Mouse (Mus musculus): Measurements from ENCODE around the gene Kmt2c.
A peak's percentile ranks its signal among the peaks of the same experiment; 100 is the strongest.

Gene Kmt2c

DNA sequence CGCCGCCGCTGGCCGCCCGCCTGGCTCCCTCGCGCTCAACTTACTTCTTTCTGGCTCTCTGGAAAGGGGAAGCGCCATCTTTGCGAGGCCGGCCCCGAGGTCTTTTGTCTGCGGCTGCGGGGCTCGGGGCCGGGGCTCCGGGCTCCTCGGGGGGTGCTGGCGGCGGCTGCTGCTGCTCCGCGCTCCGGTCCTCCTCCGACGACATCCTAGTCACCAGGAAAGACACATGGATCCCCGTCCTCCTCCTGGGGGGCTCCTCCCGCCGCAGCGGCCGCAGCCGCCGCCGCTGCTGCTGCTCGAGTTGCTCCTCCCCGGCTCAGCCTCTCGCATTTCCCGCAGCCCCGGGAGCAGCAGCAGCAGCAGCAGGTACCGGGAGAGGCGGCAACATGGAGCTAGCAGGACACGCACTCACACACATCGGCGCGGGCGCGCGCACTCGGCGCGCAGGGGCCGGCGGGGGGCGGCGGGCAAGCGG, at the start of gene Kmt2c:
Kmt2c (minus strand) TSS at position 438 of the 475 bp plus-strand sequence.
- no peak for DNase-seq (ENCODE audit: low spot score)

DNA sequence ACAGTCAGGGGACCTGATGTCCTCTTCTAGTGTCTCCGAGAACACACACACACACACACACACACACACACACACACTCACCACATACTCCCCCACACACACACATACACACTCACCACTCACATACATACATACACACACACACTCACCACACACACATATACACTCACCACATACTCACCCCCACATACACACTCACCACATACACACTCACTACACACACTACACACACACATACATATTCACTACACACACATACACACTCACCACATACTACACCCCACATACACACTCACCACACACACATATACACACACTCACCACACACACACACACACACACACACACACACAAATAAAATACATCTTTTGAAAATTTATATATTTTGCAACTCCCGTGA, 48.3 kb upstream of the Kmt2c start:
- DNase-seq (ENCODE audit: low spot score), result no peak

DNA sequence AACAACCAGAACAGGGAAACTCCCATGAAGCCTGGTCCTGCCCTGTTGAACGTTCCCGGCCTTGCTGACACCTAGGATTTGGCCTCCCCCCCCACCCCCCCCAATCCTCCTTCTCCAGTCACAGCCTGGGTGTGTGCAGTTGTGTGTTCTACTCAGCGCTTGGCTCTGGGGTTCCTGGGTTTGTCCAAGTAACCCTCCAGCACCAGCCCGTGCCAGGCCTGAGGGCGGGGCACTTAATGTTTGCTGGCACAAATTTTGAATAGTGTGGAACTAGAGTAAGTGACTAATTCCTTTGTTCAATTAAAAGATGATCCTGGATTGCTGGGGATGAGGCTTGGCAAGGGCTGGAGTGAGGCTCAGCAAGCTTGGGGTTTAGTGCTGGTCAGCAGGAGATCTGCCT, 46.0 kb upstream of the Kmt2c start:
- DNase-seq (ENCODE audit: low spot score), result no peak

DNA sequence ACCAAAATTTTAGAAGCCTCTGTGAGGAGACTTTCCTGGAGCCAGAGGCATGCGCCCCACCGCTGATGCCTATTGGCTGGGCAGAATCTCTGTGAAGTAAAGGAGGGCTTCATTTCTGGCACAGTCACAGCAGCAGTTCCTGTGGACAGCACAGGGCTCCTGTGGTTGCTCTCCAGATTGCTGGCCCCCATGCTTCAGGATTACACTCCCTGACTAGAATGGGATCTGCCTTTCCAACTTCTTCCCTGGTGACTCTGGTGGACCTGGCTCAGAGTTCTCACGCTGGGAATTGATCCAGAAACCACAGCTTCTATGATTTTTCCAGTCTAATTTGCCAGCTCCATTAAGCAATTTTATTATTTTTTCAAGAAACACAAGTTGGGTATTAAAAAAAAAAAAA, 45.5 kb upstream of the Kmt2c start:
- no peak for DNase-seq (ENCODE audit: low spot score)

DNA sequence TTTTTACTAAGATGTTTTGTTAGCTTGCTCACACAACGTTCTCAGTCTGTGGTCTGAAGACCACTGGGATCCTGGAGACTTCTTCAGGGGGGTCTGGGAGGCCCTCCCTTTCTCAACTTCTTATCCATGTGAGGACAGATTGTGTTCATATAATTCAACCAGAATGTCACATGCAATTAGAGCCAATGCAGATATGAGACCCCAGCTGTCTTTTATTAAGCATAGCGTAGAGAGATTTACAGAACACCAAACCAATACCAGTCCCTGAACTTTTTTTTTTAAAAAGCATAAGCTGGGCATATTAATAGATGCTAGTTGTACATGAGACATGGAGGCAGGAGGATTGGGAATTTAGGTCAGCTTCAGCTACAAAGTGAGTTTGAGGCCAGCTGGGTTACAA, 43.1 kb upstream of the Kmt2c start:
- DNase-seq (ENCODE audit: low spot score), result no peak

DNA sequence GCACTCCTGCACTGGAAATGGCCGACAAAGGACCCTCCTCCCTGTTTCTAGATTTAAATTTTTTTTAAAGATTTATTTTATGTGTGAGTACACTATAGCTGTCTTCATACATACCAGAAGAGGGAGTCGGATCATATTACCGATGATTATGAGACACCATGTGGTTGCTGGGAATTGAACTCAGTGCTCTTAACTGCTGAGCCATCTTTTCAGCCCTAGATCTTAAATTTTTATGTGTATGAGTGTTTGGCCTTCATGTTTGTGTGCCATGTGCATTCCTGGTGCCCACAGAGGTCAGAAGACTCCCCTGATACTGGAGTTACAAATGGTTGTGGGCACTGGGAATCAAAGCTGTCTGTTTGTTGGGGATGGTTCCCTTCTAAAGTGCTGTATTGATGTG, 42.3 kb upstream of the Kmt2c start:
- no peak for DNase-seq (ENCODE audit: low spot score)

DNA sequence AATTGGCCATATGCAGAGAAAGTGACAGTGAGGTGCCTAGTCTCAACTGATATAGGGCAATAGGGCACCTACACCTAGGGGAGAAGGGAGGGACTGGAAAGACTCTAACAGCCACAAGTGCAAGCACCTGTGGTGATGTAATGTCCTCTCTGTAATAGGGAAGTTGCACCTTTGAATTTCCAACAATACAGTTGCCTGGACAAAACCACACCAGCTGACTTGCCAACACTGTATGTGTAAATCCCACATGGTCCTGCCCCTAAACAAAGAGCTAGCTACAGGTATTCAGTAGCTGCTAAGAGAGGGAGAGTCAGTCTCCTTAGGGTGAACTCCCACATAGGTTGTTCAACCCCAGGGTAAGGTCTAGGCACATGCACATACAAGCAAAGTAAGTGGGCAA, 41.8 kb upstream of the Kmt2c start:
- DNase-seq (ENCODE audit: low spot score), result no peak

DNA sequence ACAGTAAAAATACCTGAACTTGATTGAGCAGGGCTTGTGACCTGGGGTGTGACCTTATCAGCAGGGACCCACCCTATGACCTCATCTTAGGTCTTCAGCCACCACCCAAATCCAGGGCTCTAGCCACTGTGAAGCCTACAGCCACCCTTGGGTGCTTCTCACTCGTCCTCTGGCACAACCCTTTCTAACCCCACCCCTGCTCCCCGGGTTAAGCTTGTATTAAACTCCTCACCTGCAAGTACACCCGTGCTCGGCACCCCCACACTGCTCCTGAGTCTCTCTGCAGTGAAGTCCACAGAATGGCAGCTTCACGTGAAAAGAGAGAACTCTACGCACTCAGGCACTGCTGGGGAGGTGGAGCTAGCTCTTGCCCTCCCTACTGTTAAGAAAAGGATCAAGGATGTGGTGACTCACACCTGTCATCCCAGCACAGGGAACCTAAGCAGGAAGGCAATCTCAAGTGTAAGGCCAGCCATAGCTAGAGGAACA, 38.4 kb upstream of the Kmt2c start:
- no peak for DNase-seq (ENCODE audit: low spot score)

DNA sequence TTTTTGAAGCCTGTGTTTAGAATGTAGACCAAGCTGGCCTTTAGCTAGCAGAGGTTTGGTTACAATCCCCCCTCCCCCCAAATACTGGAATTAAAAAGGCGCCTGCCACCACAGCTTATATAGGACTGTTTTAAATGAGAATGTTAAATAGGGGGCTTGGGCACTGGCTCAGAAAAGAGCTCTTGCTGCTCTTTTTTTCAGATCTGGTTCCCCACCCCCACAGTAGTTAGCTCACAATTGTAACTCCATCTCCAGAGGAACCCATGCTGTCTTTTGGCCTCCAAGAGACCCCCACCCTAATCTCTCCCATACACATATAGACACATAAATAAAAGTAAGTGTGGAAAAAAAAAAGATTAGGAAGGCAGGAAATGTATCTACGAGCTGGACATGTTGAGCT, 37.9 kb upstream of the Kmt2c start:
- DNase-seq (ENCODE audit: low spot score), result no peak

DNA sequence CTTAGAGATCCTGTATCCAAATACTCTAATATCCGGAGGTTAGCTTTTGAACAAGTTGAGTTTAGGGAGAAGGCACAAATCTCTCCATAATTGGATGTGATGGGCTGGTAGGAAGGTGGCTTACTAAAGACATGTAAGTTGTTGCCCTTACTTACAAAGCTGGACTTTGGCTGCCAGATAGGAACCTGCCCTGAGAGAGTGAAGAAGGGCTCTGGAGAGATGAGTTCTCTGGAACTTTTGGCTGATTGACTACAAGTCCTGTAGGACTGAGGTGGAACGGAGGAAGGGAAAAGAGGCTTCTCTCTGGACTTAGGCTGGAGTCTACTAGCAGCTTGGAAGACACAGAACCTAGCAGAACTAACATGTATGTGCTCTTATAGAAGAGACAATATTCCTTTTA, 37.0 kb upstream of the Kmt2c start:
- no peak for DNase-seq (ENCODE audit: low spot score)

DNA sequence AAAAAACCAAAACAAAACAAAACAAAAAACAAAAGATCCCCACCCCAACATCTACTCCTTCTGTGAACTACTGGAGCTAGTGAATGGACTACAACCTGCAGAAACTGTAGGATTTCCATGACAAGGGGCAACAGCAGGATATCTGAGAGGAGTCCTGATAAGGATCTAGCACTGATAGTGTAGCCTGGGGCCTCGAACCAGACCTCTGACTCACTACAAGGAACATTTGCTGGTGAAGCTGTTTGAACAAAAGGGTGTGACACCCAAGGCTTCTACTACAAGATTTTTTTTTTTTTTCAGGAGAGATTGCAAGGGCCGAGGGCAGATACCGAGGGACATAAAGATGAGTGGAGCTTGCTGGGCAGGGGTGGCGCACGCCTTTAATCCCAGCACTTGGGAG, 34.7 kb upstream of the Kmt2c start:
- no peak for DNase-seq (ENCODE audit: low spot score)

DNA sequence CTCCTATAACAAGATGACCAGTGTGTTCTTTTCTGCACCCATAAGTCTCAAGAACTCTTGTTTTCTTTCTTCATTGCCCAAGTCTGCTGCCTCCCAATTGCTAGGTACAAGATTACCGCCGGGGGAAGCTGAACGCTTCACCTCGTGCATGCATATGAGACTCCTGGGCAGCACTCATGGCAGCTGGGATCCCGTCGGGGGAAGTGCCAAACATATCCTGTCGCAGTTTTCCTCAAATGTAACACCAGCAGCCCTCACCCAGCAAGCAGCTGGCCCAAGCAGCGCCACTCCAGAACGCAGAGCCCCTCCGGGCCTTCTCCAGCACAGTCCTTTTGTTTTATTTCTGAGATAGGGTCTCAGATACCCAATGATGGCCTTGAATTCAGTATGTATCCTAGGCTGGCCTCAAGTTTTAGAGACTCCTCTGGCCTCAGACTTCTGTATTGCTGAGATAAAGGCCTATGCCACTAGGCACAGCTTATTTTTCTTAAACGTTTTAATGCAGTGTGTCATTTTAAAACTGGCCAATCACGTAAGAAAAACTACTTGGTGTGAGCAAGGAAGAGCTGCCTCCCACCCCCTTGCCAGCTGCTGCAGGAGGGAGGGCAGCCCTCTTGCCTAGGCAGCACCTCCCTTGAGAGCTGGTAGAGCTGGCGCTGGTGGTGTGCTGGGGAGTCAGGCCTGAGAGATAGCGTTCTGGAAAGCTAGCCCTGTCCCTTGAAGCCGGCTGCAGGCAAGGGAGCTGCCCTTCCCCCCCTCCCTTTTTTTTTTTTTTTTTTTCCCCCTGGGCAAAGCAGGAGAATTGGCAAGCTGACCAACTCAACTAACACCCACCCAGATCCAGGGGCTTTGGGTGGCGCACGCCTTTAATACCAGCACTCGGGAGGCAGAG, 33.9 kb upstream of the Kmt2c start:
- no peak for DNase-seq (ENCODE audit: low spot score)

DNA sequence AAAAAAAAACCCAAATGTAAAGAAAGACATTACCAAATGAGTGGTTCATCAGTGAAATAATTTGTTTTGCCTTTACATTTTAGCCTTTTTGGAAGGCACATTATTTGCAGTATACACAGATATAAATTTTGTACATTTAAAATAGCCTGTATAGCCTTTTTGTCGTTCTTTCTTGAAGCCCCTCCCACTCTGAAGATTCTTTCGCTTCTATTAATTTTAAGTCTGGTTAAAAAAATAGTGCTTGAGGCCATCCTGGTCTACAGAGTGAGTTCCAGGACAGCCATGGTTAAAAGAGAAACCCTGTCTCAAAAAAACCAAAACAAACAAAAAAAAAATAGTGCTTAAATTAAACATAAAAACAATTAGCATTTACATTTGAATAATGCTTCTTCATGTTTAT, 32.0 kb upstream of the Kmt2c start:
- no peak for DNase-seq (ENCODE audit: low spot score)

DNA sequence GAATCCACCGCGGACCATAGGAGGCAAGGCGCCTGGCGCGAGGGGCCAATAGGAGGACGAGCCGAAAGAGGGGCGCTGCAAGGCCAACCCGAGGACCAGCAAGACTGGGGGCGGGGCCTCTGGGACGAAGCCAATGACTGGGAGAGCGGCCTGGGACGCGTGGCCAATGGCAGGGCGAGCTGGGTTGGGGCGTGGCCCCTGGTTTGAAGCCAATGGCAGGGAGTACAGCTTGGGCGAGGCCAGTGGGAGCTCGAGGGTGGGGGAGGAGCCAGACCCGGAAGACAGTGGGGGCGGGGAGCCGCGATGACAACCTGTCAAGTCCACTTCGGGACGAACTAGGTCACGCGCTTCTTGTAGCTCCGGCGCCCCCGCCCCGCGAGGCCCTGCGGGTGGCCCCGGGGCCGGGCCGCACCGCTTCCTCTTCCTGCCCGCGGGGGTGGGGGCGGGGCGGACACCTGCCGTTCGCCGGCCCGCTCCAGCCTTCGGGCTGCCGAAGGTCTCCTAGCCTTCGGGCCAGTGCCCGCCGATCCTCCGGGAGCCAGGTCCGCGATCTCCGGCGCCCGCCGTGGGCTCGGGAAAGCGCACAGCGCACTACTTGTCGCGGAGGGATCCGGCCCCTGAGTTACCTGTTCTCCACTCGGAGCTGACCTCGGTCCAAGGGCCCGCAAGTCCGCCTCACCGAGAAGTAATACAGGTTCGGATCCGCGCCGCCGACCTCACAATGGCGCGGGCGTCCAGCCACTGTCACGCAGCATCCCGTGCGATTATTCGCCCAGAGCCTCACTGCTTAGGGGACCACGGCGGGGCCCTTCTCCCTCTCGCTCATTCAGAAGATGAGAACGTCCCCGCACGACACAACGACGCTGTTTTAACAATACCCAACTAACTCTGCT, 31.2 kb upstream of the Kmt2c start:
- DNase-seq (ENCODE audit: low spot score), result peak; percentile 100

DNA sequence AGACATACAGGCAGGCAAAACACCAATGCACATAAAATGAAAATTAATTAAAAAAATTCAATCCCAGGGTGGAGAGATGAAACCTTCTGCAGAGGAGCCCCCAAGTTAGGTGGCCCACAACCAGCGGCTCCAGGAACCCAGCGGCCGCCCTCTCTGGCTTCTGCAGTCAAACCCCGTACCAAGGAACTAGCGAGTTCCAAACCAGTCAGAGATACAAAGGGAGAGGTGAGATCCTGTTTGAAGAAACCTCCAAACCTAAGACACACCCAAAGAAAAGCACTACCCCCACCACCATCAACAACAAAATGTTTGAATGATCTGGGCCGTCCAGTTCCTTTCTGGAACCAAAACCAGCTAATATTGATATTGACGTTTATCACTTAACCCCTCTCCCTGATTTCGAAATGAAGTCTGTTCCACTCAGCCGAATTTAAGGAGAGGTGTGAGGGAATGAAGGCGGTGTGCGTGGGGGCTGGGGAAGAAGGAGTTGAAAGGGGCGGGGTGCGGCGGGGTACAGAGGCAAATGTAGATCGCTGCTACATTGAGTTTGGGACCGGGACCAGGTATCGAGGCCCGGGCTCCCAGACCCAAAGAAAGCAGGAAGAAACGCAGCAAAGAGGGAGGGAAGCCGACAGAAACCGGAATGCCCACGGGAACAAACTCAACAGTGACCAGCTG, 30.4 kb upstream of the Kmt2c start:
- DNase-seq (ENCODE audit: low spot score), result no peak

DNA sequence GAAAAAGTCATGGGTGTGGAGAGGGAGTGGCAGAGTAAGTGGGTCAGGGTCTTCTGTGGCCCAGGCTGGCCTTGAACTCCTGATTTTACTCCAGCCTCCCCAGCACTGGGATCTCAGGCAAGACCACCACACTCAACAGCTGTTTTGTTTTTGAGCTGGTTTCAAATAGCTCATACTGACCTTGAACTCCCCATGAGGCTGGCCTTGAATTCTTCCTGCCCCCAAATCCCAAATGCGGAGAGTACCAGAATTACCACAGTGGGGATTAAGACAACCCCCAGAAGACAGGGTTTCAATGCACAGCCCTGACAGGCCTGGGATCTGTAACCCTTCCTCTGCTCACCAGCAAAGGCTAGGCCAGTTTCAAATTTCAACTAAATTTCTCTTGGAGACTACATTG, 29.4 kb upstream of the Kmt2c start:
- no peak for DNase-seq (ENCODE audit: low spot score)

DNA sequence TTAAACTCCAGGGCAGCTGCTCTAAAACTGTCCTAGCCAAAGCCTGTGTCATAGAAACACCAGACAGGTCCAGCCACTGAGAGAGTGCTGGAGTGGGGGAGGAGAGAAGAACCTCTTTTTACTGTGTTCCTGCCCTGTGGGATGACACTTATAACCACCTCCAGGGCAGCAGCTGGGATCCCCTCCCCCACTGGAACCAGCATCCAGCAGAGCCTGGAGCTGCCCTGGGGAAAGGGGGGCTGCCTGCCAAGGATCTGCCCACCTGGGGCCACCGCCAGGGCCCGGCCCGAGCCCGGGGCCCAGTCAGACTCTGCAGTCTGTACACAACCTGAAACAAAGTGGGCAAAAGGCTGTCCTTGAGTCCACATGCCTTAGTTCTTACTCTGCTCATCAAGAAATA, 28.3 kb upstream of the Kmt2c start:
- DNase-seq (ENCODE audit: low spot score), result peak; percentile 74

DNA sequence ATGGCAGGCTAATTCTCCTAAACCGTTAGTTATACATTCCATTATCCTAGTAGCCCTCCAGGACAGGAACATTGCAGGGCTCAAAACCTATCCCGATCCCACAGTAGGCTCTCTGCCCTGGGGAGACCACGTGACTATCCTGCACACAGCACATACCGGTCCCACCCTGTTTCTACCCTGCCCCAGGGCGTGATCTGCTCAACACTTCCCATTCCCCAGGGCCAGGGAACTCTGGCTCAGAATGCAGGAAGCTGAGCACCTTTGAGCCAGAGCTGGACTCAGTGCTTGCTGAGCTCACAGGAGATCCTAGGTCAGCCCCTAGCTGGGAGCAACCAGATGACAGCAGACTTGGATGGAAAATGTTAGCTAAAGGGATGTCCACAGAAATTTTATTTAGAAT, 27.5 kb upstream of the Kmt2c start:
- no peak for DNase-seq (ENCODE audit: low spot score)

DNA sequence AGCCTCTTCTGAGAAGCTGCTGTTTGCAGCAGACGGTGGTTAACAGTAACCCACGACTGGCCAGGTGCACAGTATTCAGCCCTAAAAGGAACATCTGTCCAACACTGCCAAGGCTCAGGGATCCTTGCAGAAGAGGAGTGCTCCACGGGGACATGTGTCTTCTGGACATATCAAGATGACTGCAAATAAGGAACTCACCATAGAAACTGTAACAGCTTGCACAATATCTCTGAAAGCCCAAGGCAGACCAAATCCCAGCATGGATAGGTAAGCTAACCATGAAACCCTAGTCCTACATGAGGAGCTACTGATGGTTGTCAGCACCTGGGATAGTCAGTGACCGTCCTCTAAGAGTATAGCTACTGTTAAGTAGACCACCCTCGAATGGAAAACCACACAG, 22.9 kb upstream of the Kmt2c start:
- DNase-seq (ENCODE audit: low spot score), result no peak

DNA sequence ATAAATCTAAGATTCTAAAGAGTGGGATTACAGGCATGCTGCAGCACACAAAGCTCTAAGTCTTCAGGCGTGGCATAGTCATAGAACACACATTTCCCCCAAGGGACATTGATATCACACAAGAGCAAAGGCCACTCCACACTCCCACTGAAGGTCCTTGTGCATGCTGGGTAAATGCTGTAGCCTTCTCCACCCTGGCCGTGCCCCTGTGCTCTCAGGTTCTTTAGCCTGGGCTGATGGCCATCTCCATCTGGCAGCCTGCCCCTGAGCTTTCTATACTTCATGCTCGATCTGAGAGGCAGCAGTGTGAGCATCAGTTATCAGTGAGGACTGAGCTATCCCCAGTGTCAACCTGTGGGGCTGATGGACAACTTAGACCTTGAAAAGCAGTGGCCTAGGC, 21.2 kb upstream of the Kmt2c start:
- DNase-seq (ENCODE audit: low spot score), result no peak

DNA sequence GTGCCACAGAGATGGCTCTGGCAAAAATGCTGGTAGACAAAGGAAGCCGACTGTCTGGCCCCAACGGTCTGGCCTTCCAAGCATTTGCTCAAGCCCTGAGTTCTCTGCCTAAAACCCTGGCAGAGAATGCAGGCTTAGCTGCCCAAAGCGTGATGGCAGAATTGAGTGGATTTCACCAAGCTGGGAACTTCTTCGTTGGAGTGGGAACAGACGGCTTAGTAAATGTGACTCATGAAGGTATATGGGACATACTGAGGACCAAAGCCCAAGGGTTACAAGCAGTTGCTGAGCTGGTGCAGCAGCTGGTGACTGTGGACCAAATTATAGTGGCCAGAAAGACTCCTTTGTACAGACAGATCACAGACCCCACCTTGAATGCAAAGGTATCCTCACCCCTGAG, 19.0 kb upstream of the Kmt2c start:
- no peak for DNase-seq (ENCODE audit: low spot score)

DNA sequence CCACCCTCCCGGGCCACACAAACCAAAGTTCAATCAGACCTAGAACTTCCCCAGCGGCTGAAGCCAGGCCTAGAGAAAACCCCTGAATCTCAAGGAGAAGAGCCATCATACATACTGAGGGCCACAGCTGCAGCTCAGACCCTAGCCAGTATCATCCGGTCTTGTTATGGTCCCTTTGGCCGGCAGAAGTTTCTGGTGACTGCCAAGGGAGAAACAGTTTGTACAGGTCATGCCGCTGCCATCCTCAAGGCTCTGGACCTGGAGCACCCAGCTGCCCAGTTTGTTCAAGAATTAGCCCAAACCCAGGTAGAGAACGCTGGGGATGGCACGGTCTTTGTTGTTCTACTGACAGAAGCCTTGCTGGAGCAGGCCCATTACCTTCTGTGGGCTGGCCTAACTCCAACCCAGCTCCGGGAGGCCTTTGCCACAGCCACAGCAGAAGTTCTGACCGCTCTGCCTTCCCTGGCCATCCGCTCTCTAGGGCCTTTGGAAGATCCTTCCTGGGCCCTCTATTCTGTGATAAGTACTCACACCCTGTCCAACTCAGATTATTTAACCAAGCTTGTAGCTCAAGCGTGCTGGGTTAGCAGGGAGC, 17.8 kb upstream of the Kmt2c start:
- no peak for DNase-seq (ENCODE audit: low spot score)

Data from testis, postnatal 10 days (tissue).